Mouse (Mus musculus): Measurements from ENCODE around the gene Pinlyp.

Pinlyp gene

GRCm38 (mm10) chr7:24563191-24563836 lies 17.4 kb upstream of the Pinlyp start:
- DNase-seq (ENCODE audit: low read depth, low spot score), result no peak

GRCm38 (mm10) chr7:24561450-24561849 lies 15.5 kb upstream of the Pinlyp start:
- no peak for DNase-seq (ENCODE audit: low read depth, low spot score)

- DNase-seq (ENCODE audit: low read depth, low spot score), result no peak
These were observed 9.9 kb upstream of the Pinlyp start for GRCm38 (mm10) chr7:24555786-24556185.

DNA sequence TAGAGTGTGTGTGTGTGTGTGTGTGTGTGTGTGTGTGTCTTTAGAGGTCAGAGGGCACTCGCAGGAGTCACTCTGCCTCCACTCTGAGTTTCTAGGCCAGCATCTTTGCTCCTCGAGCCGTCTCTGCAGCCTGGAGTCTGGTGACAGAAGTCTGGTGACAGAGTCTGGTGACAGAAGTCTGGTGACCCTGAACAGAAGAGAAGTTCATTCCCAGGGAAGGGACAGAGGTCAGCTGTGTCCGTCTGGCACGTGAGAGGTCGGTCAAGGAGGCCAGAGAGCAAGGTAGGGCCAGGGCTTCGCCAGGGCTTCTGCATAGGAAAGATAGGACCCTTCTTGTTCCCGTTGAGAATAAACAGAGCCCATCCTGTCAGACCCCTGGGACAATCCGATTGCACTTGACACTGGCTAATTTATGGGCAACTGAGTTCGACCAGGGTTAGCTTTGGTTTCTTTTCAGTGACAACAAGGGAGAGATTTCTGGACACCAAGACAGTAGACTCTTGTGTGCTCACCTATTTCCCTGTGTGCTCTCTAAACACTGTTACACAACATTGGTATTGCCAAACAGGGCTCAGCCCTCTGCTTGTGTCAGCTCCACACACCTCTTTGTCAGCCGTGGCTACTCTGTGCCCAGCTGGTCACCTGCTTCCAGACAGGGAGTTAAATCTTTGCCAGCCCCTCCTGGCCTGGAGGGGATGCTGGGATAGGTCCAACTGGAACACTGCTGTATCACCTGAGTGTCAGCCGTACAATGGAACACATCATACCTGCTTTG lies 6.3 kb upstream of the Pinlyp start:
- DNase-seq (ENCODE audit: low read depth, low spot score), result no peak

DNA sequence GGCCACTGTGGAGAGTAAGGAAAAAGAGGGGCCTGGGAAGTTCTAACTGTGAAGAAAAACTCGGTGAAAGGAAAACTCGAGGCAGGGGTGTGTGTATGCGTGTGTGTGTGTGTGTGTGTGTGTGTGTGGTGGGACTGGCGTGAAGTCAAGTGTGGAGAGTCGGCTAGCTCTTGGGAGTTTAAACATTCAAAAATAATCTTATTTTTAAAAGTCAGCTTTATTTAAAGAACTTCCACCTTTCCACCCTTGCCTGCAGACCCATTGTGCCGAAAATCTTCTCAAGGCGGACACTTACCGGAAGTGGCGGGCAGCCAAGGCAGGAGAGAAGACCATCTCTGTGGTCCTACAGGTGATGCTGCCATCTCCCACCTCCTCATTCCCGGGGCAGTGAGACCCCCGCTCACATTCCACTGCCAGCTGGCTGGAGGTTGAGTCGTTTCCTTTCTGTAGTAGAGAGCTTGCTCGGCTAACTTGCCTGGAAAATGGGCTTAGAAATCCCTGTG lies 1.7 kb upstream of the Pinlyp start:
- DNase-seq (ENCODE audit: low read depth, low spot score), result no peak

DNA sequence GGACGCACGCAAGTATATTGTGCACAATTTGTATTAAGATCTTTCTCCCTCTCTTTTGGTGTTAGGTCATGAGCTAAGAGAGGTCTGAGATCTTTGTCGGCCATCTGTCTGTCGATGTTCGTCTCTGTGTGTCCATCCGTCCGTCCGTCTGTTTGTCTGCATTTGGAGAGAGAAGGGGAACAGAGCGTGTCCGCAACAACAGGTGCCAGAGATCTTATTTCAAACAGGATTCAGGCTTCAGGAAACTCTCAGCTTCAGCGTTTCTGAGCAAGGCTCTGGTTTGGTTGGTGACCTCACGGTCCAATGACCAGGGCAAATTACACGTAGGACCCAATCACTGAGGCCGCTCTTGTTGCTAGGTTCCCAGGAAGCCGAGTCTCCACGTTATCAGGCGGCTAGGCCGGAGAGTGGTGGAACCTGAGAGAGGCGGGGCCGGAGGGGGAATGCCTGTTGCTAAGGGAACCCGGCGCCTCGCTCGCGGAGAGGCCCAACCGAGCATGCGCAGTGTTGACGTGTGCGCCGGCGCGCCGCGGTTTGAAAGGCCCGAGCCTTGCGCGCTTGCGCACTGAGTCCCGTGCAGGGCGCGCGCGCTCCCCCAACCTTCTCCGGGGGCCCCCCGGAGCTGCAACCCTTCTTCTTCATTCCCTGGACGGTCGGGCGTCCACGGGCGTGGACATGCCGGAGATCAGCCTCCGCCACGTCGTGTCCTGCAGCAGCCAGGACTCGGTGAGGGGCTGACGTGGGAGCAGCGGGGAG lies 894 bp upstream of the Pinlyp start:
- DNase-seq (ENCODE audit: low read depth, low spot score), result peak; percentile 100

- DNase-seq (ENCODE audit: low read depth, low spot score), result no peak
These were observed 1.4 kb downstream of the Pinlyp start for GRCm38 (mm10) chr7:24544506-24544905.

- DNase-seq (ENCODE audit: low read depth, low spot score), result no peak
These were observed 6.2 kb downstream of the Pinlyp start for GRCm38 (mm10) chr7:24539686-24540085.

DNA sequence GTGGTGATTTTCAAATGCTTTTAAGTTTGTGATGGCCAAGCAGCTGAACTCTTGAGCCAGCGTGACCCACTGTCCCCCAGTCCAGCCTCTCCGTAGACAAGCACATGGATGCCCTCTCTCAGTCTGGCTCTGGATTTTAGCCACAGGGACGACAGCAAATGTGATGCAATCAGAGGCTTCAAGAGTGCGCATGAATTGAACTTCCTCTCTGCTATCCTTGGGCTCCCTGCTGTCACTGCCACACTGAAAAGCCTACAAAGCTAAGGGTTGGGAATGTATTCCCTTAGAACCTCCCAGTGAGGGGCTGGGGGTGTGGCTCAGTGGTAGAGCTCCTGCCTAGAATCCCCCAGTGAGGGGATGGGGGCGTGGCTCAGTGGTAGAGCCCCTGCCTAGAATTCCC lies 7.2 kb downstream of the Pinlyp start:
- DNase-seq (ENCODE audit: low read depth, low spot score), result no peak

GRCm38 (mm10) chr7:24538154-24538553 lies 7.8 kb downstream of the Pinlyp start:
- peak; percentile 63 for DNase-seq (ENCODE audit: low read depth, low spot score)

GRCm38 (mm10) chr7:24537591-24537990 lies 8.3 kb downstream of the Pinlyp start:
- peak; percentile 92 for DNase-seq (ENCODE audit: low read depth, low spot score)

- no peak for DNase-seq (ENCODE audit: low read depth, low spot score)
These were observed 8.8 kb downstream of the Pinlyp start for GRCm38 (mm10) chr7:24537081-24537480.

- DNase-seq (ENCODE audit: low read depth, low spot score), result no peak
These were observed 11.6 kb downstream of the Pinlyp start for GRCm38 (mm10) chr7:24534301-24534700.

- DNase-seq (ENCODE audit: low read depth, low spot score), result no peak
These were observed 12.1 kb downstream of the Pinlyp start for GRCm38 (mm10) chr7:24533806-24534205.

- DNase-seq (ENCODE audit: low read depth, low spot score), result no peak
These were observed 12.8 kb downstream of the Pinlyp start for GRCm38 (mm10) chr7:24533031-24533571.

- peak; percentile 92 for DNase-seq (ENCODE audit: low read depth, low spot score)
These were observed 14.5 kb downstream of the Pinlyp start for GRCm38 (mm10) chr7:24531211-24531971.

- peak; percentile 100 for DNase-seq (ENCODE audit: low read depth, low spot score)
These were observed 15.6 kb downstream of the Pinlyp start, which contains the start of gene Irgq for GRCm38 (mm10) chr7:24530062-24530931. Irgq (plus strand) TSS chr7:24530689.

DNA sequence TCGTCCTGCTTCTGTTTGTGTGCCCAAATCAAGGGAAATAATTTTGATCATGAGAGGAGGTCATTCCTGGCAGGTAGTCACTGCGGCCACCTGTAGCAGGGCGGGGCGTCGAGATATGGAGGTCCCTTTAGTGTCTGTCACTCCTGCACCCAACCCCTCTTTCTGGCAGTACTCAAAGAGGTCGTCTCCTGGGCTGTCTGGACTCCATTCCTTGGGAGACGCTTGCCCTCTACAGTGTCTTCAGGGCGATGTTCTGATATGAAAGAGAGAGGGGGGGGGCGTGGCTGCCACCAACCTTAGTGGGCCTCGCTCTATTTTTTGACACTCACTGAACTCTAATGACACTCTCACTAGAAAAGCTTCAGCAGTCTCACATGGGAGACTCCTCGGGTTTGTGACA lies 16.3 kb downstream of the Pinlyp start:
- no peak for DNase-seq (ENCODE audit: low read depth, low spot score)

- DNase-seq (ENCODE audit: low read depth, low spot score), result no peak
These were observed 17.1 kb downstream of the Pinlyp start for GRCm38 (mm10) chr7:24528861-24529260.
